Mouse (Mus musculus) fat pad, adult 2 months (tissue): ENCODE data around the gene Atp2b4.
"Not testable (repeated sequence)": the region's sequence is repeated elsewhere in the genome, so short reads cannot be mapped to it uniquely, and the experiment has no call there.

Source experiments
- DNase-seq: peaks from one replicate; pipeline ENCODE4 v3.0.0-alpha.2; 2011; ENCODE audit warnings: low read depth, low spot score; ENCODE audit errors: extremely low read depth

The Atp2b4 gene

DNA sequence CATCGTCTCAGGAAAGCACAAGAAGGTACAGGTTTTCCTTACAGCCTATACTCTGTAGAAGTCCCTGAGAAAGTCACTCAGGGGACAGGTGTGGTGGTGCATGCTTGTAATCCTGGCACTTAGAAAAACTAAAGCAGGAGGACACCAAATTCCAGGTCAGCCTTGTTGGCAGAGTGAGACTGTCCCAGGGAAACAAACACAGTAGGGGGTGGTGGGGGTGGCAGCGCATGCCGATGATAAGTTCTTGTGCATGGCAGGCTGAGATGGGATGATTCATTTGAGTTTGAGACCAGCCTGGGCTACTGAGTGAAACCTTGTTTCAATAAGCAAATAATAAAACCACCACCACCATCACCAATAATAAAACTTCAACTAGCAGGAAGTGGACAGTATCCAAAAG, 49.2 kb downstream of the Atp2b4 start:
- no peak for DNase-seq

DNA sequence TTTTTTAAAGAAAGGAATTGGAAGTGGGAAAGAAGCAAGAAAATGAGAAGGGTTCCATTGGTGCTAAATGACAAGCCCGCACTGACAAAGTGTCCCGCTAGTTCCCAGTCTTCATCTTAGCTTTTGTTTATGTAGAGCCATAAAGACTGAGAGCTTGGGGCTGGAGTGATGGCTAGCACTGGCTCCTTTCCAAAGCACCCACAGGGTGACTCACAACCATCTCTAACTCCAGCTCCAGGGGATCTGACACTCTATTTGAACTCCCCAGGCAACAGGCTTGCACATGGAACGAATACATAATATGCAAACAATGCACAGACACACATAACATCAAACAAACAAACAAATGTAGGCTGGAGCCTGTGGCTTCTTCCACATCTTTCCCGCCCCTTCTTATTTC, 50.9 kb downstream of the Atp2b4 start:
- DNase-seq: no peak

DNA sequence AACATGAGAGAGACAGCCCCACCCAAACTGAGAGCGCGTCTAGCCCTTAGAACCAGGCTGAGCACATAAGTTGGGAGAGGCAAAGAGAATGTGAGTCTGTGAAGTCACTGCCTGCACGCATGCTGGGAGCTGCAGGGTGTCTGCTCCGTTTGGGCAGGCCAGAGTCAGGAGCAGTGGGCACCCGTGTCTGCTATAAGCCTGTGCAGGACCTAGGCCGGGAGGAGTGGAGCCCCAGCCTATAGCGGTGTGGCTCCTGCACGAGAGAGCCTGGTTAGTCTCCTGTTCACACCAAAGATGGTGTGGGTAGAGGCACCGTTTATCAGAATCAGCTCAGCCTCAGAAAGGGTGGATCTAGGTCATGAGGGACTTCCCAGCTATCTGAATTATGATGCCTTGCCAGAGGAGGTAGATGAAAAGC, 55.8 kb downstream of the Atp2b4 start:
- DNase-seq: no peak

- no peak for DNase-seq
Measured at GRCm38 (mm10) chr1:133744609-133745008, 56.2 kb downstream of the Atp2b4 start.

- DNase-seq: no peak
Measured at GRCm38 (mm10) chr1:133742517-133742916, 58.3 kb downstream of the Atp2b4 start.

GRCm38 (mm10) chr1:133741881-133742434, 58.9 kb downstream of the Atp2b4 start:
- DNase-seq: no peak

- DNase-seq: no peak
Measured at GRCm38 (mm10) chr1:133741171-133741570, 59.7 kb downstream of the Atp2b4 start.

- DNase-seq: no peak
Measured at GRCm38 (mm10) chr1:133736664-133737063, 64.2 kb downstream of the Atp2b4 start.

- DNase-seq: no peak
Measured at GRCm38 (mm10) chr1:133735995-133736652, 64.7 kb downstream of the Atp2b4 start.

- DNase-seq: no peak
Measured at GRCm38 (mm10) chr1:133732814-133733213, 68.0 kb downstream of the Atp2b4 start.

DNA sequence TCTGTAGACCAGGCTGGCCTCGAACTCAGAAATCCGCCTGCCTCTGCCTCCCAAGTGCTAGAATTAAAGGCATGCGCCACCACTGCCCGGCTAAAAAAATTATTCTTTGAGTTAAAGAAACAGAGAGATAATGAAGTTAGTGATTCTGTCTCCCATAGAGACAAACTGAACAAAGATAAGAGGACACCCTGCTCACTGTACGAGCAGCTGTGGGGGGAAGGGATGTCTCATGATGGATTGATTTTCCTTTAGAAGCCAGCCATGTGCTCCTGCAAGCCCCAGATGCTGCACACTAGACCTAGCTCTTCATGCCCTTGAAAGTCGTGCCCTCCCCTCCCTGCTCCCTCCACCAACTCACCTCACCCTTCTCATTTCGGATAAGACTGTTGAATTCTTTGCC, 72.5 kb downstream of the Atp2b4 start:
- no peak for DNase-seq

GRCm38 (mm10) chr1:133720342-133720741, 80.5 kb downstream of the Atp2b4 start:
- DNase-seq: no peak

GRCm38 (mm10) chr1:133718786-133719185, 82.1 kb downstream of the Atp2b4 start:
- no peak for DNase-seq

GRCm38 (mm10) chr1:133718296-133718695, 82.5 kb downstream of the Atp2b4 start:
- no peak for DNase-seq

- no peak for DNase-seq
Measured at GRCm38 (mm10) chr1:133716464-133716863, 84.4 kb downstream of the Atp2b4 start.

- DNase-seq: no peak
Measured at GRCm38 (mm10) chr1:133715191-133715590, 85.7 kb downstream of the Atp2b4 start.

- no peak for DNase-seq
Measured at GRCm38 (mm10) chr1:133713009-133713370, 87.9 kb downstream of the Atp2b4 start.

GRCm38 (mm10) chr1:133712288-133713008, 88.4 kb downstream of the Atp2b4 start:
- no peak for DNase-seq

DNA sequence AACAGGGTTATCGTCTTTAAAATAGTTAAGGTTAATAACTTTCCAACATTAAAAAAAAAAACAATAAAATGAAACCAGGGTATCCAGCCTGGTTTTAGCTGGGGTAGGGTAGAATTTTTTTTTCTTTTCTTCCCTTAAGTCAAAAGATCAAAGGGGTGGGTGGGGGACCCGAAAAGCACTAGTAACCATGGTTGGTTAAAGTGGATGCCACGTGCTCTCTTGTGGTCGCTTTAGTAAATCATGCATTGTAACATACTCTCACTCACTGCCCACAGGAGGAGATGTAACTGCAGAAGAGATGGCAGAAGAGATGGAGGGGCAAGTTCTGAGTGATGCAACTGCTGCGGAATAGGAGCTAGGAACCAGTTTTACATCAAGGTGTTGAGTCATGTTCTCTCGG, 89.5 kb downstream of the Atp2b4 start:
- DNase-seq: no peak

- no peak for DNase-seq
Measured at GRCm38 (mm10) chr1:133710895-133711294, 89.9 kb downstream of the Atp2b4 start.

DNA sequence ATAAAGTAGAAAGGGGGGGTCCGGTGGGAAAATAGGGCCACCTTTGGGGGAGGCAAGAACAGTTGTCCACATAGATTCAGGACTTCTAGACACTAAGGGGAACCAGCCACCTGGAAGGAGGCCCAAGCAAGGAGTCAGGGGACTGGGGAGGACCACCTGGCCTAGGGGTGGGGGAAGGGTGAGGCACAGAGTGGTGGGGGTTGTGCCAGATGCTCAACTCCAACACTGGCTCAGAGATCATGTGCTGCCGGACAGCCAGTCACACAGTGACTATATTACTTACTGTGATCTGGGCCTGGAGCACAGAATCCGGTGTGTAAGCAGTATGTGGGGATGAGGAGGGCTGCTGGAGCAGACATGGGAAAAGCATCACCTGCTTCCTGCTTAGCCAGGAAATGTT, 91.5 kb downstream of the Atp2b4 start:
- DNase-seq: no peak

DNA sequence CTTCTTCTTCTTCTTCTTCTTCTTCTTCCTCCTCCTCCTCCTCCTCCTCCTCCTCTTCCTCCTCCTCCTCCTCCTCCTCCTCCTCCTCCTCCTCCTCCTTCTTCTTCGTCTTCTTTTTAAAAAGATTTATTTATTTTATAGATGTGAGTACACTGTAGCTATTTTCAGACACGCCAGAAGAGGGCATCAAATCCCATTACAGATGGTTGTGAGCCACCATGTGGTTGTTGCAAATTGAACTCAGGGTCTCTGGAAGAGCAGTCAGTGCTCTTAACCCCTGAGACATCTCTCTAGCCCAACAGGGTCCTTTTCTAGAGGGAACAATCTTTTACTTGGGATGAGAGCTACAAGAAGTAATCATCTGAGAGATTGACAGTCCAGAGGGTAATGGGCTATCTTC, 99.0 kb downstream of the Atp2b4 start:
- DNase-seq: not testable (repeated sequence)
